Mouse (Mus musculus): ENCODE data around the gene Abhd18.

Gene Abhd18

DNA sequence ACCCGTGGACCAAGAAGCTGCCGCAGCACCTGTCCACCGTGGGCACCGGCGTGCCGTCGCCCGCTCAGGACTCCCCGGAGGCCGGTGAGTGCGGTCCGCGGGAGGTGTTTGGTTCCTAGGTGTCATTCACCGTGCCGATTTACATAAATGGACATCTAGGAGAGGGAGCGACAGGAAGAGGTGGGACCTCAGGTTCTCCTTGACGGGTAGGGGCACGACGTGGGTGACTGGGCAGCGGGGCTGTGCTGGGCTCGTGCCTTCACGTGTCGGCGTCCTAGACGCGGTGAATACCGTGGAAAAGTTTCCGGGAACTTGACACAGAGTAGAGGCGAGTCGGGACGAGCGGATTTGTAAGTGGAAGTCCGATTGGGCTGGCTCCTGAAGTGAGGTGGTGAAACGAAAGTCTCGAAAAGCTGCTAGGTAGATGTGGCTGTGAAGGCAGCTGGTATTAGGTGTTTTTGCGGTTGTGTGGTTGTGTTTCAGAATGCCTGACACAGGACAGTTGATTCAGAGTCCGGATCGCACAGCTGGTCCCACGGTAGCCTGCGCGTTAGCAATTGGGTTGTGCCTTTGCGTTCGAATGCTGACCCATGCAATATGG, 103.9 kb downstream of the Abhd18 start:
- in situ Hi-C loops (cut with MseI, MboI), result no loop called here

DNA sequence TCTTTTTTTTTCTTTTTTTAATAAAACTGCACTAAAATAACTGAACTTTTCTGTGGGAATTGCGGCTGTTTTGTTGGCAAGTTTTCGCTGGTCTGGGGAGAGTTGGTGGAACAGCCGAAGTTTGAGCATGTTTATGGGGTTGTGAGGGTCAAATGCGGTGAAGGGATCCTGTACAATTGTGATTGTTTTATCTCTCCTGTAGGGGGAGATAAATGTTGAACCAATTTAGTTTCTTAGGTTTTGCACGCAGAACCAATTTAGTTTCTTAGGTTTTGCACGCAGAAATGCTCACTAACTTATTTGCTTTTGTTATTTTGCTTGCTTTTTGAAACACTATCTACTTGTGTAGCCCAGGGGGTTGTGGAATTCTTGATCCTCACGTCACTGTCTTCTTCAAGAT, 104.6 kb downstream of the Abhd18 start:
- in situ Hi-C loops (cut with MseI, MboI), result no loop called here

GRCm38 (mm10) chr3:40952606-40953005, 105.8 kb downstream of the Abhd18 start:
- in situ Hi-C loops (cut with MseI, MboI), result no loop called here

- in situ Hi-C loops (cut with MseI, MboI), result no loop called here
Measured at GRCm38 (mm10) chr3:40954792-40955191, 108.0 kb downstream of the Abhd18 start.

GRCm38 (mm10) chr3:40958831-40959230, 112.1 kb downstream of the Abhd18 start:
- in situ Hi-C loops (cut with MseI, MboI), result no loop called here

- in situ Hi-C loops (cut with MseI, MboI), result no loop called here
Measured at GRCm38 (mm10) chr3:40980758-40981157, 134.0 kb downstream of the Abhd18 start.

GRCm38 (mm10) chr3:40987539-40987938, 140.8 kb downstream of the Abhd18 start:
- in situ Hi-C loops (cut with MseI, MboI), result no loop called here
